Mouse (Mus musculus) olfactory bulb, adult 2 months (tissue): ENCODE data around the gene Zfp770.

Experiments used
- CTCF ChIP-seq: fragments of 200-500 bp; IDR thresholded peaks from 2 replicates; pipeline ENCODE4 v1.5.1; 2012; ENCODE audit warnings: low read depth, mild to moderate bottlenecking, low read length, moderate library complexity; ENCODE audit not compliant: insufficient read depth
- POLR2A ChIP-seq: fragments of 200-500 bp; IDR thresholded peaks from 2 replicates; pipeline ENCODE4 v1.6.1; 2012; ENCODE audit warnings: mild to moderate bottlenecking, low read depth, low read length, moderate library complexity; ENCODE audit not compliant: insufficient read depth

GRCm38 (mm10) chr2:114236566-114236965 is 35.3 kb upstream of the Zfp770 start:
- TF ChIP-seq POLR2A = no peak
- no peak for TF ChIP-seq CTCF
